Mouse (Mus musculus) erythroblast, embryonic 14.5 days (primary cell): ENCODE results near the gene Chmp6. TPM values are rescaled to one million over a fixed set of nuclear protein-coding genes. Genes with fewer than 3 reads are reported as not detected.

ENCODE experiments used
- H3K27me3 ChIP-seq: 2 replicates; pipeline ENCODE4 v1.6.1; 2012; ENCODE audit warnings: inconsistent platforms; ENCODE audit not compliant: control insufficient read depth
- H3K36me3 ChIP-seq: 2 replicates; pipeline ENCODE4 v1.6.1; 2012; ENCODE audit warnings: mild to moderate bottlenecking, inconsistent platforms; ENCODE audit not compliant: control insufficient read depth
- H3K4me1 ChIP-seq: 2 replicates; pipeline ENCODE4 v1.6.1; 2012; ENCODE audit warnings: inconsistent platforms; ENCODE audit not compliant: control insufficient read depth
- H3K4me3 ChIP-seq: replicated peaks from 2 replicates; pipeline ENCODE3; 2012; ENCODE audit warnings: moderate library complexity, mild to moderate bottlenecking, inconsistent platforms
- H3K9me3 ChIP-seq: 2 replicates; pipeline ENCODE4 v1.6.1; 2012; ENCODE audit warnings: low read length, inconsistent platforms, mixed read lengths; ENCODE audit not compliant: control insufficient read depth
- GATA1 ChIP-seq: IDR thresholded peaks from 2 replicates; pipeline ENCODE4 v1.6.1; 2012; ENCODE audit warnings: low read length, inconsistent platforms, mixed read lengths
- TAL1 ChIP-seq: IDR thresholded peaks from 3 replicates; pipeline ENCODE4 v1.6.1; 2012; ENCODE audit warnings: low read length, inconsistent platforms, mixed read lengths
- polyA plus RNA-seq: library from polyadenylated mRNA; stranded (reverse); fragments of >175 nt; gene quantifications from 2 replicates; pipeline ENCODE4 v1.2.3, GENCODE M21; 2012

Chmp6 gene
- polyA plus RNA-seq, 1 experiment = 2.7 TPM

GRCm38 (mm10) chr11:119945343-119945742 lies 32.1 kb downstream of the Chmp6 start:
- no peak overlapping the region for H3K4me3 ChIP-seq
- peaks cover 3% of the 10 kb centered on the region; the same call in 1 of the 2 replicates for H3K9me3 ChIP-seq
- H3K27me3 ChIP-seq = peaks cover 53% of the 10 kb centered on the region
- no peaks in the 10 kb centered on the region for H3K36me3 ChIP-seq
- TF ChIP-seq TAL1 (no peak), GATA1 (no peak)
- H3K4me1 ChIP-seq = peaks cover 18% of the 10 kb centered on the region

GRCm38 (mm10) chr11:119947426-119947825 lies 34.2 kb downstream of the Chmp6 start:
- Histone ChIP-seq H3K36me3 (no peaks in the 10 kb centered on the region), H3K9me3 (peaks cover 3% of the 10 kb centered on the region; the same call in 1 of the 2 replicates), H3K4me1 (peaks cover 12% of the 10 kb centered on the region), H3K4me3 (no peak overlapping the region), H3K27me3 (peaks cover 32% of the 10 kb centered on the region)
- TF ChIP-seq GATA1 (no peak), TAL1 (no peak)

GRCm38 (mm10) chr11:119947897-119948296 lies 34.7 kb downstream of the Chmp6 start:
- H3K36me3 ChIP-seq = no peaks in the 10 kb centered on the region
- H3K27me3 ChIP-seq = peaks cover 29% of the 10 kb centered on the region
- H3K9me3 ChIP-seq = peaks cover 3% of the 10 kb centered on the region; the same call in 1 of the 2 replicates
- H3K4me3 ChIP-seq = no peak overlapping the region
- H3K4me1 ChIP-seq = peaks cover 9% of the 10 kb centered on the region
- no peak for TF ChIP-seq TAL1
- TF ChIP-seq GATA1 = no peak

- TF ChIP-seq TAL1 = no peak
- no peak for TF ChIP-seq GATA1
- peaks cover under 1% of the 10 kb centered on the region; the same call in 1 of the 2 replicates for H3K9me3 ChIP-seq
- H3K4me1 ChIP-seq = peaks cover 5% of the 10 kb centered on the region
- no peak overlapping the region for H3K4me3 ChIP-seq
- peaks cover 24% of the 10 kb centered on the region for H3K27me3 ChIP-seq
- no peaks in the 10 kb centered on the region for H3K36me3 ChIP-seq
These were observed 35.1 kb downstream of the Chmp6 start for GRCm38 (mm10) chr11:119948305-119948704.

GRCm38 (mm10) chr11:119948803-119949202 lies 35.6 kb downstream of the Chmp6 start:
- Histone ChIP-seq H3K27me3 (peaks cover 19% of the 10 kb centered on the region), H3K4me3 (no peak overlapping the region), H3K4me1 (no peaks in the 10 kb centered on the region; the same call in 1 of the 2 replicates), H3K36me3 (no peaks in the 10 kb centered on the region), H3K9me3 (no peaks in the 10 kb centered on the region)
- TF ChIP-seq TAL1 = no peak
- no peak for TF ChIP-seq GATA1

- TF ChIP-seq GATA1 = no peak
- TF ChIP-seq TAL1 = no peak
- peaks cover 2% of the 10 kb centered on the region for H3K27me3 ChIP-seq
- H3K36me3 ChIP-seq = no peaks in the 10 kb centered on the region
- H3K9me3 ChIP-seq = no peaks in the 10 kb centered on the region
- no peak overlapping the region for H3K4me3 ChIP-seq
- H3K4me1 ChIP-seq = no peaks in the 10 kb centered on the region; the same call in 1 of the 2 replicates
These were observed 37.3 kb downstream of the Chmp6 start for GRCm38 (mm10) chr11:119950535-119950934.

- Histone ChIP-seq H3K9me3 (no peaks in the 10 kb centered on the region), H3K27me3 (no peaks in the 10 kb centered on the region), H3K4me1 (no peaks in the 10 kb centered on the region; the same call in 1 of the 2 replicates), H3K4me3 (no peak overlapping the region), H3K36me3 (no peaks in the 10 kb centered on the region)
- TF ChIP-seq GATA1 = no peak
- TF ChIP-seq TAL1 = no peak
These were observed 38.1 kb downstream of the Chmp6 start for GRCm38 (mm10) chr11:119951326-119951725.

GRCm38 (mm10) chr11:119952429-119953224 lies 39.4 kb downstream of the Chmp6 start:
- Histone ChIP-seq H3K9me3 (no peaks in the 10 kb centered on the region), H3K4me3 (no peak overlapping the region), H3K27me3 (no peaks in the 10 kb centered on the region), H3K36me3 (no peaks in the 10 kb centered on the region; the same call in 1 of the 2 replicates), H3K4me1 (no peaks in the 10 kb centered on the region; the same call in 1 of the 2 replicates)
- no peak for TF ChIP-seq TAL1
- TF ChIP-seq GATA1 = no peak

GRCm38 (mm10) chr11:119954233-119954632 lies 41.0 kb downstream of the Chmp6 start:
- H3K9me3 ChIP-seq = no peaks in the 10 kb centered on the region
- H3K27me3 ChIP-seq = no peaks in the 10 kb centered on the region
- H3K4me3 ChIP-seq = no peak overlapping the region
- TF ChIP-seq TAL1 = no peak
- no peak for TF ChIP-seq GATA1
- no peaks in the 10 kb centered on the region; the same call in 1 of the 2 replicates for H3K36me3 ChIP-seq
- H3K4me1 ChIP-seq = no peaks in the 10 kb centered on the region; the same call in 1 of the 2 replicates
